Mouse (Mus musculus) spleen, adult 2 months (tissue): ENCODE data around the gene Pla2g4f. TPM values are rescaled to one million over a fixed set of nuclear protein-coding genes. Genes with fewer than 3 reads are reported as not detected.

ENCODE experiments used
- DNase-seq, 2 experiments: peaks; one replicate each; pipeline versions ENCODE4 v3.0.0 to v3.0.0-alpha.2; 2012 to 2021; ENCODE audit warnings: low spot score in 2 of 2, low read depth in 1 of 2
- H3K27ac ChIP-seq: fragments of 200-500 bp; 2 replicates; pipeline ENCODE4 v1.5.1; 2012; ENCODE audit warnings: low read length, inconsistent platforms; ENCODE audit not compliant: insufficient read depth
- H3K27me3 ChIP-seq: fragments of 200-500 bp; 2 replicates; pipeline ENCODE4 v1.6.1; 2012; ENCODE audit warnings: mild to moderate bottlenecking, moderate library complexity, low read length, inconsistent platforms; ENCODE audit not compliant: control insufficient read depth, insufficient read depth
- H3K36me3 ChIP-seq: fragments of 200-500 bp; 2 replicates; pipeline ENCODE4 v1.6.1; 2012; ENCODE audit warnings: mild to moderate bottlenecking, low read length, inconsistent platforms; ENCODE audit not compliant: control insufficient read depth, insufficient read depth
- H3K4me1 ChIP-seq: fragments of 200-500 bp; 2 replicates; pipeline ENCODE4 v1.6.1; 2011; ENCODE audit warnings: inconsistent platforms; ENCODE audit not compliant: control insufficient read depth, insufficient read depth, insufficient read length
- H3K4me3 ChIP-seq: fragments of 200-500 bp; 2 replicates; pipeline ENCODE4 v1.5.1; 2011; ENCODE audit warnings: mild to moderate bottlenecking, inconsistent platforms; ENCODE audit not compliant: insufficient read depth, insufficient read length; ENCODE audit errors: extremely low read depth
- CTCF ChIP-seq: fragments of 200-500 bp; IDR thresholded peaks from 2 replicates; pipeline ENCODE4 v1.5.1; 2011; ENCODE audit warnings: mild to moderate bottlenecking, inconsistent platforms; ENCODE audit not compliant: insufficient read depth, insufficient read length, insufficient replicate concordance; ENCODE audit errors: extremely low read depth
- POLR2A ChIP-seq: fragments of 200-500 bp; IDR thresholded peaks from 2 replicates; pipeline ENCODE4 v1.6.1; 2011; ENCODE audit warnings: low read depth, low read length, inconsistent platforms
- WGBS: fragments of 180-500 bp; shearing (Covaris S2); methylation state at CpG from one replicate; pipeline ENCODE4 v1.1.7; 2018; 5-methylcytosine and 5-hydroxymethylcytosine counted together
- polyA plus RNA-seq: library from polyadenylated mRNA; depleted of rRNA; stranded (reverse); fragments of >200 nt; gene quantifications from 2 replicates; pipeline ENCODE4 v1.2.3, GENCODE M21; 2012; rRNA removed

Gene Pla2g4f
- polyA plus RNA-seq, 1 experiment: 1.1 TPM

DNA sequence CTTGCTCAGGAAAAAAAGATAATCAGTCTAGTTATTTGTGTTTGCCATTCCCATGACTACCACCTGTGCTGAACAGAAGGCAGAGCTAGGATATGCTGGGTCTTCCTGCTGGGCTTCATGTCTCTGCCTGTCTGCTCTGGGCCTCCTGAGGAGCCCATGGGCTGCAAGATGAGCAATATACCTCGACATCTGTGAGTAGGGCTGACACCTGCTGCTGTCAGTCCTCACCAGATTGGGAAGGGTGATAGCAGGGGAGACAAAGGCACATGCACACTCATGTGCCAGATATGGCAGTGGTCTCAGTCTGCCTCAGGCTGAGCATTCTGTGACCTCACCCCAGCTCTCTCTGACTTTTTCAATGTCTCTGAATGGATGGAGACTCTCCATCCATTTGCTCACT is 51.1 kb downstream of the Pla2g4f start:
- no peaks in the 10 kb centered on the region for H3K4me1 ChIP-seq
- 36% methylated on average over 1 of the region's 1 CpGs for WGBS
- no peak for TF ChIP-seq POLR2A
- no peak for TF ChIP-seq CTCF

DNA sequence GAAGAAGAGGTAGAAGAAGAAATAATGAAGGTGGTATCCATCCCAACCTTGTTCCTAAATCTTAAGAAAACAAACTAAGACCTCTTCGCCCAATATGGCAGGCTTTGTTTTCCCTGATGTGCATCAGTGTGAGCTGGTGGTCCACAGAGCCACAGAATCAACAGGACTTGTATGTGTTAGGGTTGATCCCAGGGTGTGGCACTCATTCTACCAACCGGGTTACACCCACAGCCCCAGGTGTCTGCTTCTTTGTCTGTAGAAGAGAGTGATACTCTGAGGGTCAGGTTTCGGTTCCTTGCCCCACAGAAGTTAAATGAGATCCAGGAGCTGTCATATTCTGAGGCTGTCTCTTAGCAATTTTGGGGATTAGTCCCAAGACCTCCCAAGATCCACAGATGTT is 52.6 kb downstream of the Pla2g4f start:
- 74% methylated on average over 3 of the region's 3 CpGs for WGBS
- no peak for DNase-seq
- H3K36me3 ChIP-seq: no peaks in the 10 kb centered on the region
- H3K4me3 ChIP-seq: no peak overlapping the region
- H3K27me3 ChIP-seq: no peaks in the 10 kb centered on the region
- no peak for TF ChIP-seq POLR2A
- TF ChIP-seq CTCF: no peak
- no peaks in the 10 kb centered on the region for H3K4me1 ChIP-seq
- no peak overlapping the region for H3K27ac ChIP-seq

More for the DNA sequence above, 51.1 kb downstream of the Pla2g4f start:
- Histone ChIP-seq H3K27ac (no peak overlapping the region), H3K27me3 (no peaks in the 10 kb centered on the region), H3K36me3 (no peaks in the 10 kb centered on the region), H3K4me3 (no peak overlapping the region)
- DNase-seq: no peak

DNA sequence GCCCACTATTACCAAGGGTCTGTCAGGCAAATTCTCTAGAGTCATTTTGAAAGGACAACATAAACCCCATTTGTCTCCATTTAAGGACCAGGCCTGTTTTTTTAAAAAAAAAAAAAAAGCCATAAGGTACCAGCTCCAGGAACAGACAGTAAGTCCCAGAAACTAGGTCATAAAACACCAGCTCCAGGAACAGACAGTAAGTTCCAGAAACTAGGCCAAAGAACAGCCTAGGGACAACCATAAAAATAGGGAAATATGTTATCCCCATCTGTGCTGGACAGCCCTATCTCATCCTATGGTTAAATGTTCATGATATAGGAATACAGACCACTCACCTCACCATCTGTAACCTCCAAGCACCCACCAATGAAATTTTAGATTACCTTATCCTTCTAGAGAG is 57.7 kb downstream of the Pla2g4f start:
- TF ChIP-seq POLR2A (no peak), CTCF (no peak)
- H3K36me3 ChIP-seq: no peaks in the 10 kb centered on the region
- H3K27me3 ChIP-seq: no peaks in the 10 kb centered on the region
- no peak overlapping the region for H3K27ac ChIP-seq
- H3K4me3 ChIP-seq: no peak overlapping the region
- DNase-seq: no peak
- H3K4me1 ChIP-seq: no peaks in the 10 kb centered on the region

DNA sequence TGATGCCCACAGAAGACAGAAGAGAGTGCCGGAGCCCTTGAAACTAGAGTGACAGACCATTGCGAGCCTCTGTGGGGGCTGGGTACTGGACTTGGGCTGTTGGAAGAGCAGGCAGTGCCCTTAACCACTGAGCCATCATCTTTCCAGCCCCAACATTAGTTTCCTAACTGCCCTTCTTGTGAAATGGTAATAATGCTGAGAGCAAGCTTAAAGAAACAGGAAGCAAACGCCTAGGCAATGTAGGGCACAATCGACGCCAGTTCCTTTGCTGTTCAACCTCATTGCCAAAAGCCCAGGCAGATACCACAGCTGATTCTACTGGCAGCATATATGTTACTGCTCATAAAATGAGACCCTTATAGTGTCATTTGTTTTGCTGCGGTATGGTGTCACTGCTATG is 61.3 kb downstream of the Pla2g4f start:
- Histone ChIP-seq H3K36me3 (no peaks in the 10 kb centered on the region), H3K4me1 (no peaks in the 10 kb centered on the region), H3K27ac (no peak overlapping the region), H3K27me3 (no peaks in the 10 kb centered on the region), H3K4me3 (no peak overlapping the region)
- no peak for DNase-seq
- no peak for TF ChIP-seq CTCF
- TF ChIP-seq POLR2A: no peak
- WGBS: 55% methylated on average over 6 of the region's 6 CpGs

Other genes starting within 250 kb of the Pla2g4f start
- 32.0 and 35.4 TPM in 2 replicates for gene Ehd4, start 159.6 kb downstream of the Pla2g4f start, polyA plus RNA-seq
- gene Pla2g4e, start 68.8 kb downstream of the Pla2g4f start, polyA plus RNA-seq: not detected in 2 replicates
- 0.02 and 0.14 TPM in 2 replicates for gene Pla2g4d, start 25.0 kb downstream of the Pla2g4f start, polyA plus RNA-seq
- gene Vps39, start 39.0 kb upstream of the Pla2g4f start, polyA plus RNA-seq: 16.9 and 19.7 TPM in 2 replicates
- 9.6 and 12.8 TPM in 2 replicates for gene Ganc, start 89.7 kb upstream of the Pla2g4f start, polyA plus RNA-seq
- 6.0 and 7.1 TPM in 2 replicates for gene Tmem87a, start 89.9 kb upstream of the Pla2g4f start, polyA plus RNA-seq
- 2.0 and 3.1 TPM in 2 replicates for gene Capn3, start 141.9 kb upstream of the Pla2g4f start, polyA plus RNA-seq
- gene Zfp106, start 249.7 kb upstream of the Pla2g4f start, polyA plus RNA-seq: 24.3 and 39.8 TPM in 2 replicates